Mouse (Mus musculus) gastrocnemius, postnatal 14 days (tissue): ENCODE data around the gene Krtcap3. TPM values are rescaled to one million over a fixed set of nuclear protein-coding genes. Genes with fewer than 3 reads are reported as not detected.

Source experiments
- DNase-seq: peaks from one replicate; pipeline ENCODE4 v3.0.0; 2021; ENCODE audit warnings: mixed read lengths
- intact Hi-C: fragments of 180-260 bp; cut with DNase I; formaldehyde crosslinking; loops from one replicate; pipeline ENCODE4 v1.15.1; 2025; ENCODE audit warnings: low total_unique reads
- total RNA-seq, 2 experiments: library from RNA; stranded (reverse); gene quantifications; 2 replicates each; pipeline ENCODE4 v1.2.3; 2021

The Krtcap3 gene
- total RNA-seq, 2 experiments from 2014 or later: 0.47 to 1.9 TPM

- intact Hi-C loops: no loop called here
- no peak for DNase-seq
Observed at GRCm38 (mm10) chr5:31252151-31252550, 660 bp downstream of the Krtcap3 start.

GRCm38 (mm10) chr5:31252795-31253545 lies 1.5 kb downstream of the Krtcap3 start:
- no peak for DNase-seq
- intact Hi-C loops: no loop called here

GRCm38 (mm10) chr5:31253806-31254205 lies 2.3 kb downstream of the Krtcap3 start:
- intact Hi-C loops: no loop called here
- no peak for DNase-seq

GRCm38 (mm10) chr5:31254452-31254851 lies 3.0 kb downstream of the Krtcap3 start:
- intact Hi-C loops: no loop called here
- DNase-seq: no peak

- intact Hi-C loops: no loop called here
- no peak for DNase-seq
Observed at GRCm38 (mm10) chr5:31254901-31255300, 3.4 kb downstream of the Krtcap3 start.

GRCm38 (mm10) chr5:31255381-31255780 lies 3.9 kb downstream of the Krtcap3 start:
- DNase-seq: no peak
- intact Hi-C loops: no loop called here

GRCm38 (mm10) chr5:31255971-31256370 lies 4.5 kb downstream of the Krtcap3 start:
- intact Hi-C loops: no loop called here
- DNase-seq: no peak

GRCm38 (mm10) chr5:31257616-31258015 lies 6.1 kb downstream of the Krtcap3 start:
- intact Hi-C loops: no loop called here
- DNase-seq: no peak

- intact Hi-C loops: no loop called here
- no peak for DNase-seq
Observed at GRCm38 (mm10) chr5:31266101-31266500, 14.6 kb downstream of the Krtcap3 start.

GRCm38 (mm10) chr5:31267686-31268085 lies 16.2 kb downstream of the Krtcap3 start:
- intact Hi-C loops: no loop called here
- no peak for DNase-seq

- no peak for DNase-seq
- intact Hi-C loops: no loop called here
Observed at GRCm38 (mm10) chr5:31273018-31273417, 21.5 kb downstream of the Krtcap3 start.

- no peak for DNase-seq
- intact Hi-C loops: no loop called here
Observed at GRCm38 (mm10) chr5:31279245-31279988, 27.9 kb downstream of the Krtcap3 start.

GRCm38 (mm10) chr5:31288225-31288624 lies 36.7 kb downstream of the Krtcap3 start:
- DNase-seq: no peak
- intact Hi-C loops: no loop called here

GRCm38 (mm10) chr5:31288655-31289054 lies 37.2 kb downstream of the Krtcap3 start:
- intact Hi-C loops: no loop called here
- peak; percentile 20 for DNase-seq

- no peak for DNase-seq
Observed at GRCm38 (mm10) chr5:31289626-31290230, 38.2 kb downstream of the Krtcap3 start.

GRCm38 (mm10) chr5:31290521-31291360 lies 39.2 kb downstream of the Krtcap3 start, which contains the start of gene Ift172:
TSS of gene Ift172 (minus strand) at chr5:31291116.
- DNase-seq: peak; percentile 96
- intact Hi-C loops: no loop called here

More at GRCm38 (mm10) chr5:31289626-31290230, 38.2 kb downstream of the Krtcap3 start:
- intact Hi-C loops: no loop called here

GRCm38 (mm10) chr5:31291361-31291688 lies 39.8 kb downstream of the Krtcap3 start:
- no peak for DNase-seq
- intact Hi-C loops: no loop called here

- intact Hi-C loops: no loop called here
- DNase-seq: no peak
Observed at GRCm38 (mm10) chr5:31294964-31295605, 43.6 kb downstream of the Krtcap3 start.

- intact Hi-C loops: no loop called here
Observed at GRCm38 (mm10) chr5:31295606-31296141, 44.2 kb downstream of the Krtcap3 start, which contains the start of gene Fndc4. TSS of gene Fndc4 (minus strand) at chr5:31296080.

More at GRCm38 (mm10) chr5:31295606-31296141, 44.2 kb downstream of the Krtcap3 start, which contains the start of gene Fndc4:
- peak; percentile 45 for DNase-seq
